Comparison of ENCODE assay signal across 23 mouse cellular contexts in the genomic region with DNA sequence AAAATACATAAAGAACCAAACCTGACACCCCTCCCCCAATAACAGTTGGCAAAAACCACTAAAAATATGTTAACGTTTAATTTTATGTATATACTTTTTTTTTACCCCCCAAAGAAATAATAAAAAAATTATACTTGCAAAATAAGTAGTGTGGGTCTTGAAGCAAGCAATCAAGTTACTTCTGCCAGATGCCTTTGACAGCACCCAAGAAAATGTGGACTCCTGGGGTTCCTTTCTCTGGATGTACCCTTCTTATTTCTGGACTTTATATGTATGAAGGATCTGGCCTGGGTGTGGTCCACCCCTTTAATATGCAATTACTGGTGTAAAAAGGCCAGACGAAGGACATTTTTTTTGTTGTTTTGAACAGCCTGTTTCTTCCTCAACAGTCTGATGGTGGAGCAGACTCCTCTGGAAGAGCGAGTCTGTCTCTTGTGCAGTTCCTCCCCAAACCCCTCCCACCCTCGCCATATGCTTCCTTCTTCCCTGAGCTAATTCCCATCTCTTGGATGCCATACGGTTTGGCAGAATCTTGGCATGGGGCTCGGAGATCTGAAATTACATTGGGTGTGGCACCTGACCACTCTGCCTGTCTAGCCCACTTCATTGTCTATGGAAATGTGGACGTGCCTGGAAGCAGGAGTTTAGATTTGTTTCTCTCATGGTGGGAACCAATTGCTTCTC.
A peak's percentile ranks its signal among the peaks of the same experiment; 100 is the strongest.
DNase-seq lines count a peak whose midpoint lies in the region; ATAC-seq and TF ChIP-seq lines count a peak whose summit lies in the region.
"Had no signal": no experiment of that assay in that cellular context is flagged by ENCODE, and none has a peak within 500 bp of the region (broad histone marks: within the 10 kb centered on the region; RNA-seq: fewer than 3 reads in every experiment).

No protein-coding gene starts in this region.

- ATAC-seq in forebrain, embryonic 14.5 days = peak; percentile 93
- no peak for ATAC-seq in neural tube, embryonic 15.5 days (ENCODE audit: low FRiP score)
- ATAC-seq: inflammation-experienced regulatory T-cells, adult 6 months; liver, postnatal 0 days; midbrain, embryonic 13.5 days had no signal

- no peaks in the 10 kb centered on the region for H3K9me3 ChIP-seq in forebrain, embryonic 14.5 days (replicated peaks; ENCODE audit: control insufficient read depth, low read length)
- H3K9me3 ChIP-seq in forebrain, embryonic 10.5 days = no peaks in the 10 kb centered on the region
- H3K9me3 ChIP-seq in neural tube, embryonic 15.5 days (replicated peaks) = no peaks in the 10 kb centered on the region
- H3K9me3 ChIP-seq: limb, embryonic 10.5 days; midbrain, embryonic 13.5 days had no signal

- 65% methylated on average over 7 of the region's 7 CpGs for WGBS in forebrain, embryonic 14.5 days
- WGBS in forebrain, embryonic 10.5 days = 87% methylated on average over 7 of the region's 7 CpGs
- WGBS in neural tube, embryonic 15.5 days = 71% methylated on average over 7 of the region's 7 CpGs

- no peaks in the 10 kb centered on the region for H3K4me1 ChIP-seq in forebrain, embryonic 14.5 days (ENCODE audit: control insufficient read depth, insufficient read depth, low read length)
- H3K4me1 ChIP-seq in forebrain, embryonic 10.5 days = peaks cover 6% of the 10 kb centered on the region; the same call in 1 of the 2 replicates
- no peaks in the 10 kb centered on the region for H3K4me1 ChIP-seq in neural tube, embryonic 15.5 days

- H3K27ac ChIP-seq in forebrain, embryonic 14.5 days (ENCODE audit: low read depth, low read length) = peak overlapping the region; percentile 65; the same call in 1 of the 2 replicates
- H3K27ac ChIP-seq in forebrain, embryonic 10.5 days = no peak overlapping the region
- peak overlapping the region; percentile 57; the same call in 1 of the 2 replicates for H3K27ac ChIP-seq in layer of hippocampus, adult 2 months
- no peak overlapping the region for H3K27ac ChIP-seq in neural tube, embryonic 15.5 days (replicated peaks)
- H3K27ac ChIP-seq: limb, embryonic 10.5 days; midbrain, embryonic 13.5 days had no signal

- H3K36me3 ChIP-seq in forebrain, embryonic 14.5 days (ENCODE audit: control insufficient read depth, insufficient read depth, low read length) = no peaks in the 10 kb centered on the region
- no peaks in the 10 kb centered on the region for H3K36me3 ChIP-seq in forebrain, embryonic 10.5 days (replicated peaks)
- H3K36me3 ChIP-seq in neural tube, embryonic 15.5 days = no peaks in the 10 kb centered on the region
- H3K36me3 ChIP-seq: limb, embryonic 10.5 days; midbrain, embryonic 13.5 days had no signal

- no peak for TF ChIP-seq CTCF in layer of hippocampus, adult 2 months (conservative IDR thresholded peaks at IDR 0.05)

- no peaks in the 10 kb centered on the region for H3K27me3 ChIP-seq in forebrain, embryonic 14.5 days (replicated peaks; ENCODE audit: control insufficient read depth, insufficient read depth, low read length)
- no peaks in the 10 kb centered on the region for H3K27me3 ChIP-seq in forebrain, embryonic 10.5 days (ENCODE audit: poor library complexity, severe bottlenecking)
- H3K27me3 ChIP-seq in neural tube, embryonic 15.5 days (replicated peaks) = no peaks in the 10 kb centered on the region
- H3K27me3 ChIP-seq: midbrain, embryonic 13.5 days had no signal

- no peak overlapping the region for H3K4me2 ChIP-seq in forebrain, embryonic 14.5 days (ENCODE audit: low read length)
- no peak overlapping the region for H3K4me2 ChIP-seq in neural tube, embryonic 15.5 days
- H3K4me2 ChIP-seq: midbrain, embryonic 13.5 days had no signal

- no peak overlapping the region for H3K9ac ChIP-seq in forebrain, embryonic 14.5 days (ENCODE audit: low read length)
- no peak overlapping the region for H3K9ac ChIP-seq in neural tube, embryonic 15.5 days (replicated peaks)
- H3K9ac ChIP-seq: liver, postnatal 0 days; midbrain, embryonic 13.5 days had no signal

- DNase-seq in forebrain, embryonic 14.5 days (ENCODE audit: low spot score) = peak; percentile 84
- no peak for DNase-seq in forebrain, embryonic 10.5 days (ENCODE audit: extremely low spot score, low spot score)
- DNase-seq in layer of hippocampus, adult 2 months (ENCODE audit: low spot score in 2 of 2) = peak in 1 of 2 experiments; percentile 43
- DNase-seq in layer of hippocampus, adult 11-12 months (ENCODE audit: low spot score) = no peak
- peak; percentile 67 for DNase-seq in brain, embryonic 18.5 days (ENCODE audit: low read depth, low spot score)
- peak; percentile 28 to 46 for DNase-seq in layer of hippocampus, postnatal 14 days (ENCODE audit: low spot score in 2 of 2)
- DNase-seq in T-cell, adult 2 months (ENCODE audit: low spot score) = no peak
- DNase-seq: B cell, adult 2 months; cerebellum, adult 9-11 months; embryo, embryonic 11 days; heart, adult 18-20 months; heart, postnatal 36 days; kidney, adult 2 months; kidney, postnatal 14 days; liver, postnatal 0 days; lung, postnatal 10 days; retina, postnatal 1 day; thymus, postnatal 14 days had no signal

- no peak overlapping the region for H3K4me3 ChIP-seq in forebrain, embryonic 14.5 days (ENCODE audit: low read depth, low read length)
- H3K4me3 ChIP-seq in forebrain, embryonic 10.5 days = no peak overlapping the region
- no peak overlapping the region for H3K4me3 ChIP-seq in layer of hippocampus, adult 2 months
- no peak overlapping the region for H3K4me3 ChIP-seq in neural tube, embryonic 15.5 days (replicated peaks)
- H3K4me3 ChIP-seq: limb, embryonic 10.5 days; midbrain, embryonic 13.5 days; myocyte had no signal

Comparison
In these comparisons a context has a peak if more than half of its experiments do, and no peak if none do; other contexts are left out.
1. DNase-seq: peak in forebrain, embryonic 14.5 days (single experiment), brain, embryonic 18.5 days (single experiment) and layer of hippocampus, postnatal 14 days (2 of 2); none in forebrain, embryonic 10.5 days (single experiment), layer of hippocampus, adult 11-12 months (single experiment) and T-cell, adult 2 months (single experiment).
2. H3K27ac ChIP-seq: peak in forebrain, embryonic 14.5 days (single experiment) and layer of hippocampus, adult 2 months (single experiment); none in forebrain, embryonic 10.5 days (single experiment) and neural tube, embryonic 15.5 days (single experiment).